Mouse (Mus musculus): ENCODE data around the gene Gsdmc4.

- TF ChIP-seq EP300 (IDR thresholded peaks at IDR 0.05; ENCODE audit: low read depth) (no peak), CTCF (IDR thresholded peaks at IDR 0.05; ENCODE audit: low read depth) (no peak)
Observed at GRCm38 (mm10) chr15:63960542-63960941, 48.4 kb upstream of the Gsdmc4 start.
